Mouse (Mus musculus): Measurements from ENCODE around the gene Fstl4. TPM values are rescaled to one million over a fixed set of nuclear protein-coding genes. Genes with fewer than 3 reads are reported as not detected.

Gene Fstl4
- total and polyA plus RNA-seq, 3 experiments = 1.5 to 4.0 (median 3.0) TPM

GRCm38 (mm10) chr11:53128661-53129060 is 364.2 kb downstream of the Fstl4 start:
- 56% methylated on average over 2 of the region's 2 CpGs for WGBS
- Histone ChIP-seq H3K36me3 (ENCODE audit: control insufficient read depth, insufficient read depth, low read length) (no peaks in the 10 kb centered on the region), H3K27ac (no peak overlapping the region), H3K9ac (ENCODE audit: low read depth, low read length) (no peak overlapping the region), H3K79me2 (replicated peaks; ENCODE audit: control insufficient read depth, insufficient read depth, low read length) (no peaks in the 10 kb centered on the region), H3K27me3 (ENCODE audit: control insufficient read depth, insufficient read depth, low read length) (no peaks in the 10 kb centered on the region), H3K4me3 (no peak overlapping the region), H3K4me1 (ENCODE audit: control insufficient read depth, insufficient read depth, low read length) (no peaks in the 10 kb centered on the region)
- intact Hi-C loops (cut with DNase I) = no loop called here
- DNase-seq = no peak
- no peak for TF ChIP-seq EP300 (IDR thresholded peaks at IDR 0.05; ENCODE audit: insufficient read depth, low read depth, low read length)
- TF ChIP-seq POLR2A (IDR thresholded peaks at IDR 0.05; ENCODE audit: insufficient read depth, low read depth, low read length) = no peak
- TF ChIP-seq CTCF (IDR thresholded peaks at IDR 0.05) = no peak

- no peak overlapping the region for H3K9ac ChIP-seq (ENCODE audit: low read depth, low read length)
- no peak overlapping the region for H3K4me3 ChIP-seq
- no peak for DNase-seq
- TF ChIP-seq CTCF (IDR thresholded peaks at IDR 0.05) = no peak
- no peak for TF ChIP-seq POLR2A (IDR thresholded peaks at IDR 0.05; ENCODE audit: insufficient read depth, low read depth, low read length)
- TF ChIP-seq EP300 (IDR thresholded peaks at IDR 0.05; ENCODE audit: insufficient read depth, low read depth, low read length) = no peak
- H3K27me3 ChIP-seq (ENCODE audit: control insufficient read depth, insufficient read depth, low read length) = no peaks in the 10 kb centered on the region
- H3K27ac ChIP-seq = no peak overlapping the region
- 44% methylated on average over 23 of the region's 23 CpGs for WGBS
- no peaks in the 10 kb centered on the region for H3K36me3 ChIP-seq (ENCODE audit: control insufficient read depth, insufficient read depth, low read length)
- intact Hi-C loops (cut with DNase I) = no loop called here
- H3K4me1 ChIP-seq (ENCODE audit: control insufficient read depth, insufficient read depth, low read length) = no peaks in the 10 kb centered on the region
- no peaks in the 10 kb centered on the region for H3K79me2 ChIP-seq (replicated peaks; ENCODE audit: control insufficient read depth, insufficient read depth, low read length)
Measured at GRCm38 (mm10) chr11:53132406-53133035, 368.1 kb downstream of the Fstl4 start.

- no peak overlapping the region for H3K27ac ChIP-seq
- 87% methylated on average over 11 of the region's 11 CpGs for WGBS
- H3K36me3 ChIP-seq (ENCODE audit: control insufficient read depth, insufficient read depth, low read length) = no peaks in the 10 kb centered on the region
- no peak overlapping the region for H3K9ac ChIP-seq (ENCODE audit: low read depth, low read length)
- intact Hi-C loops (cut with DNase I) = no loop called here
- TF ChIP-seq EP300 (IDR thresholded peaks at IDR 0.05; ENCODE audit: insufficient read depth, low read depth, low read length) (no peak), POLR2A (IDR thresholded peaks at IDR 0.05; ENCODE audit: insufficient read depth, low read depth, low read length) (no peak), CTCF (IDR thresholded peaks at IDR 0.05) (no peak)
- no peaks in the 10 kb centered on the region for H3K79me2 ChIP-seq (replicated peaks; ENCODE audit: control insufficient read depth, insufficient read depth, low read length)
- H3K4me3 ChIP-seq = no peak overlapping the region
- H3K4me1 ChIP-seq (ENCODE audit: control insufficient read depth, insufficient read depth, low read length) = no peaks in the 10 kb centered on the region
- H3K27me3 ChIP-seq (ENCODE audit: control insufficient read depth, insufficient read depth, low read length) = no peaks in the 10 kb centered on the region
- no peak for DNase-seq
Measured at GRCm38 (mm10) chr11:53136371-53136770, 371.9 kb downstream of the Fstl4 start.

- no peaks in the 10 kb centered on the region for H3K27me3 ChIP-seq (ENCODE audit: control insufficient read depth, insufficient read depth, low read length)
- WGBS = 82% methylated on average over 8 of the region's 8 CpGs
- no peak for DNase-seq
- H3K4me3 ChIP-seq = no peak overlapping the region
- TF ChIP-seq EP300 (IDR thresholded peaks at IDR 0.05; ENCODE audit: insufficient read depth, low read depth, low read length) (no peak), CTCF (IDR thresholded peaks at IDR 0.05) (no peak), POLR2A (IDR thresholded peaks at IDR 0.05; ENCODE audit: insufficient read depth, low read depth, low read length) (no peak)
- H3K9ac ChIP-seq (ENCODE audit: low read depth, low read length) = no peak overlapping the region
- no peaks in the 10 kb centered on the region for H3K79me2 ChIP-seq (replicated peaks; ENCODE audit: control insufficient read depth, insufficient read depth, low read length)
- no peaks in the 10 kb centered on the region for H3K36me3 ChIP-seq (ENCODE audit: control insufficient read depth, insufficient read depth, low read length)
- no peaks in the 10 kb centered on the region for H3K4me1 ChIP-seq (ENCODE audit: control insufficient read depth, insufficient read depth, low read length)
- intact Hi-C loops (cut with DNase I) = no loop called here
- no peak overlapping the region for H3K27ac ChIP-seq
Measured at GRCm38 (mm10) chr11:53137381-53137780, 372.9 kb downstream of the Fstl4 start.

GRCm38 (mm10) chr11:53138212-53138611 is 373.8 kb downstream of the Fstl4 start:
- DNase-seq = no peak
- Histone ChIP-seq H3K79me2 (replicated peaks; ENCODE audit: control insufficient read depth, insufficient read depth, low read length) (no peaks in the 10 kb centered on the region), H3K27ac (no peak overlapping the region), H3K9ac (ENCODE audit: low read depth, low read length) (no peak overlapping the region), H3K4me1 (ENCODE audit: control insufficient read depth, insufficient read depth, low read length) (no peaks in the 10 kb centered on the region), H3K36me3 (ENCODE audit: control insufficient read depth, insufficient read depth, low read length) (no peaks in the 10 kb centered on the region), H3K4me3 (no peak overlapping the region), H3K27me3 (ENCODE audit: control insufficient read depth, insufficient read depth, low read length) (no peaks in the 10 kb centered on the region)
- 73% methylated on average over 6 of the region's 6 CpGs for WGBS
- intact Hi-C loops (cut with DNase I) = no loop called here
- TF ChIP-seq EP300 (IDR thresholded peaks at IDR 0.05; ENCODE audit: insufficient read depth, low read depth, low read length) (no peak), CTCF (IDR thresholded peaks at IDR 0.05) (no peak), POLR2A (IDR thresholded peaks at IDR 0.05; ENCODE audit: insufficient read depth, low read depth, low read length) (no peak)

GRCm38 (mm10) chr11:53139666-53140065 is 375.2 kb downstream of the Fstl4 start:
- no peak overlapping the region for H3K27ac ChIP-seq
- no peaks in the 10 kb centered on the region for H3K79me2 ChIP-seq (replicated peaks; ENCODE audit: control insufficient read depth, insufficient read depth, low read length)
- WGBS = 88% methylated on average over 3 of the region's 3 CpGs
- DNase-seq = no peak
- H3K4me1 ChIP-seq (ENCODE audit: control insufficient read depth, insufficient read depth, low read length) = no peaks in the 10 kb centered on the region
- no peaks in the 10 kb centered on the region for H3K27me3 ChIP-seq (ENCODE audit: control insufficient read depth, insufficient read depth, low read length)
- intact Hi-C loops (cut with DNase I) = no loop called here
- TF ChIP-seq EP300 (IDR thresholded peaks at IDR 0.05; ENCODE audit: insufficient read depth, low read depth, low read length) (no peak), POLR2A (IDR thresholded peaks at IDR 0.05; ENCODE audit: insufficient read depth, low read depth, low read length) (no peak), CTCF (IDR thresholded peaks at IDR 0.05) (no peak)
- no peaks in the 10 kb centered on the region for H3K36me3 ChIP-seq (ENCODE audit: control insufficient read depth, insufficient read depth, low read length)
- H3K4me3 ChIP-seq = no peak overlapping the region
- H3K9ac ChIP-seq (ENCODE audit: low read depth, low read length) = no peak overlapping the region
